Mouse (Mus musculus) stomach, embryonic 16.5 days (tissue): Measurements from ENCODE around the gene Prss46. TPM values are rescaled to one million over a fixed set of nuclear protein-coding genes. Genes with fewer than 3 reads are reported as not detected.

ENCODE experiments used
- ATAC-seq: fragments of 200-750 bp; cut with Nextera tagmentation; 2 replicates; pipeline ENCODE4 v1.8.0; 2017; ENCODE audit warnings: moderate number of reproducible peaks, moderate TSS enrichment; ENCODE audit not compliant: insufficient read depth, low FRiP score
- H3K27ac ChIP-seq: fragments of 300-500 bp; sonication (generic); 2 replicates; pipeline ENCODE4 v1.5.1; 2014; ENCODE audit warnings: low read length
- H3K27me3 ChIP-seq: fragments of 300-500 bp; sonication (generic); 2 replicates; pipeline ENCODE4 v1.6.1; 2014; ENCODE audit warnings: low read length, control low read depth, mixed read lengths; ENCODE audit not compliant: control insufficient read depth, insufficient read depth
- H3K36me3 ChIP-seq: fragments of 300-500 bp; sonication (generic); 2 replicates; pipeline ENCODE4 v1.6.1; 2014; ENCODE audit warnings: low read length; ENCODE audit not compliant: control insufficient read depth, insufficient read depth
- H3K4me1 ChIP-seq: fragments of 300-500 bp; sonication (generic); 2 replicates; pipeline ENCODE4 v1.6.1; 2014; ENCODE audit warnings: low read length, control low read depth, mixed read lengths; ENCODE audit not compliant: control insufficient read depth, insufficient read depth
- H3K4me2 ChIP-seq: fragments of 300-500 bp; sonication (generic); 2 replicates; pipeline ENCODE4 v1.6.1; 2014; ENCODE audit warnings: low read depth, low read length, mixed read lengths
- H3K4me3 ChIP-seq: fragments of 300-500 bp; sonication (generic); replicated peaks from 2 replicates; pipeline ENCODE4 v1.5.1; 2014; ENCODE audit warnings: mild to moderate bottlenecking, low read length
- H3K9ac ChIP-seq: fragments of 300-500 bp; sonication (generic); 2 replicates; pipeline ENCODE4 v1.6.1; 2014; ENCODE audit warnings: low read length
- H3K9me3 ChIP-seq: fragments of 300-500 bp; sonication (generic); replicated peaks from 2 replicates; pipeline ENCODE4 v1.6.1; 2016; ENCODE audit warnings: low read length, control low read depth; ENCODE audit not compliant: control insufficient read depth
- WGBS: fragments of 180-500 bp; shearing (Covaris S2); extraction: QIAGEN DNeasy Blood & Tissue Kit; methylation state at CpG from one replicate; pipeline ENCODE4 v1.1.7; 2014; 5-methylcytosine and 5-hydroxymethylcytosine counted together
- polyA plus RNA-seq: library from polyadenylated mRNA; unstranded; fragments of >200 nt; fragmentation: Nextera tagmentation; extraction: Ambion mirVana; gene quantifications from 2 replicates; pipeline ENCODE4 v1.2.1, GENCODE M21; 2015

The Prss46 gene
- polyA plus RNA-seq, 1 experiment from 2014 or later = not detected

DNA sequence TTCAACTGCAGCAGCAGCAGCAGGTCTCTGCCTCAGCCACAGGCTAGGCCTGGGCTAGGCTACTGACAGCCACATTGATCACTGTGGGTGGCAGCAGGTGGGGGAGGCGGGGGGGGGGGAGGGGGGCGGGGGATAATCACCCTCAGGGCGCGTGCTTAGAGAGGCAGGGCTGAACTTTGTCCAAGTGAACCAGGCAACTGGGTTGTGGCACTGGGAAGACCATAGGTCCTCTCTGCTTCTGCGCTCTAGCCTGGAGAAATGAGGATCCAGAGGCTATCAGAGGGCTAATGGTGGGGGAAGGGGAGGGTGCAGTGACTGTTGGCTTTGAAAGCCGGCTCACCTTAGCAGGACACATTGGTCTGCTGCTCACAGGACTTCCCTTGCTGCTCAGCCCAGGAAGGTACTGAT is 31.0 kb downstream of the Prss46 start:
- Histone ChIP-seq H3K4me2 (no peak overlapping the region), H3K36me3 (no peaks in the 10 kb centered on the region), H3K4me1 (peaks cover 5% of the 10 kb centered on the region), H3K27ac (no peak overlapping the region), H3K27me3 (peaks cover 14% of the 10 kb centered on the region), H3K9ac (no peak overlapping the region), H3K9me3 (no peaks in the 10 kb centered on the region), H3K4me3 (no peak overlapping the region)
- WGBS = 25% methylated on average over 5 of the region's 6 CpGs
- no peak for ATAC-seq

DNA sequence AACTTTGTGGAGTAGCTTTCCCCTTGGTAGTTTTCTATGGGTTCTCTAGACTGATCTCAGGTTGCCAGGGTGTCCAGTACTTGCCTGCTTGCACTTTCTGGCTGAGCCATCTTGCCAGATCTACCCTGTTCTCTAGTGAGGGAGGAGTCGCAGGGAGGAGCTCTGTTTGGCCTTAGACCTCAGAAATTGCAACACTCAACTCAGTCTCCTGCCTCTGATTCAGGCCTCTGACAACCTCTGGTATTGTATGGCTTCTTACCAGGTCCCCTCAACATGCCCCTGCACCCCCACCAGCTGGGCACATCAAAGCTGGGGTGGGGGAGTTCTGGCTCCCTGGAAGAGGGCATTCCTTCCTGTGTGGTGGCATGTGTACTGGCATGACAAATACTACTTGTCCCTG is 33.0 kb downstream of the Prss46 start:
- Histone ChIP-seq H3K9me3 (no peaks in the 10 kb centered on the region), H3K27ac (no peak overlapping the region), H3K27me3 (peaks cover 19% of the 10 kb centered on the region), H3K4me1 (peaks cover 10% of the 10 kb centered on the region), H3K4me2 (no peak overlapping the region), H3K36me3 (no peaks in the 10 kb centered on the region), H3K4me3 (no peak overlapping the region), H3K9ac (no peak overlapping the region)
- WGBS = 88% methylated on average over 1 of the region's 1 CpGs
- no peak for ATAC-seq

DNA sequence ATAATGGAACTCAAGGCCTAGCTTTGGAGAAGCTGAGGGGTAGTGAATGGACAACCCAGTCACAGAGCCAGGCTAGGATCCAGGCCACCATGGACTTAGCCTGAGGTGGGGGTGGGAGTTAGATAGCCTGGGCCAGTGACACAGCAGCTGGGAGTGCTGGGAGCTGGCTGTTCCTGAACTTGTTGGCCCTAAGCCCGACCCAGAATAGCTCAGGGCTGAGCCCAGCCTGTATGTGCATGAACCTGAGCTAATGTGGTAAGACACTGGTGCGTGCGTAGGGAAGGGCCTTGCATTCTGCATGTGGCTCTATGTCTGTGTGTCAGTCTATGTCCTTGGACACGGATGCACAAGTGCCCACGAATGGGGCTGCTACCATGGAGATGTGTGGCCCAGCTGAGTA is 33.6 kb downstream of the Prss46 start:
- no peak overlapping the region for H3K4me2 ChIP-seq
- H3K27me3 ChIP-seq = peaks cover 15% of the 10 kb centered on the region
- WGBS = 87% methylated on average over 5 of the region's 5 CpGs
- H3K9me3 ChIP-seq = no peaks in the 10 kb centered on the region
- H3K9ac ChIP-seq = no peak overlapping the region
- no peaks in the 10 kb centered on the region for H3K36me3 ChIP-seq
- H3K27ac ChIP-seq = no peak overlapping the region
- no peak for ATAC-seq
- no peak overlapping the region for H3K4me3 ChIP-seq
- H3K4me1 ChIP-seq = peaks cover 10% of the 10 kb centered on the region

DNA sequence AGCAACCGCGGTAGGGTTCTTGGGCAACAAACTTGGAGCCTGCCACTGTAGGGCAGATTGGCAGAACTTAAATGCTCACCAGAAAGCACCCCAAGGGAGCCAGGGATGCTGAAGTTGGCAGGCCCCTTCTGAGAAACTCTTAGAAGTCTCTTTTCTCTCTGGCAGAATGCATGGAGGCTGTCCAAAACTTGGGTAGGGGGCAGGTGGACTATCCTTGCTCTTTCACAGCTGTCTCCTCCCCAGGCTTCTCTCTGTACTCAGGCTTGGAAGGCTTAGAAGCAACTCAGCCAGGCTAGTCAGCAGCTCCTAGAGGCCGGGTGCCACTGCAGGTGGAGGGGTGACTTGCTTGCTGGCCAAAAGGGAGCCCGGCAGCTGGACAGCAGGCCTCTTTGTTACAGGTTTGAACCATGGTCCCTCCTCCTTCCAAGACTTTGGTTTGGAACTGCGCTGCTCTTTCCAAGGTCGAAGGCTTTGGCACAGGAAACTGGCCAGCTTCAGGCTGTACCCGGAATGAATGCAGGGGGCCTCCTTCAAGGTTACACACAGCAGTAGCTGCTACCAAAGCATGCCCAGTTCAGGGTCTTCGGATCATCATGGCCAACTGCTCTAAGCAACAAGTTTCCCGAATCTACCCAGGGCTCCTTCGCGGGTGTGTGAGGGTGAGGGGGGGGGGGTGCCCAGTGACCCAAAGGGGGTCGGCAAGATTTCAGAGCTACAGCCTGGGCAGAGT is 35.0 kb downstream of the Prss46 start, which contains the start of gene Als2cl:
Gene Als2cl (plus strand): TSS at position 680 of the 730 bp plus-strand sequence.
- Histone ChIP-seq H3K9me3 (no peaks in the 10 kb centered on the region), H3K27me3 (peaks cover 6% of the 10 kb centered on the region), H3K27ac (peak within 1 kb of the TSS; percentile 86), H3K9ac (peak within 1 kb of the TSS; percentile 76), H3K4me3 (peak within 1 kb of the TSS; percentile 69), H3K4me1 (peaks cover 10% of the 10 kb centered on the region), H3K36me3 (no peaks in the 10 kb centered on the region), H3K4me2 (peak within 1 kb of the TSS; percentile 94)
- 20% methylated on average over 12 of the region's 12 CpGs for WGBS
- peak; percentile 22; the same call in 1 of the 2 replicates for ATAC-seq

DNA sequence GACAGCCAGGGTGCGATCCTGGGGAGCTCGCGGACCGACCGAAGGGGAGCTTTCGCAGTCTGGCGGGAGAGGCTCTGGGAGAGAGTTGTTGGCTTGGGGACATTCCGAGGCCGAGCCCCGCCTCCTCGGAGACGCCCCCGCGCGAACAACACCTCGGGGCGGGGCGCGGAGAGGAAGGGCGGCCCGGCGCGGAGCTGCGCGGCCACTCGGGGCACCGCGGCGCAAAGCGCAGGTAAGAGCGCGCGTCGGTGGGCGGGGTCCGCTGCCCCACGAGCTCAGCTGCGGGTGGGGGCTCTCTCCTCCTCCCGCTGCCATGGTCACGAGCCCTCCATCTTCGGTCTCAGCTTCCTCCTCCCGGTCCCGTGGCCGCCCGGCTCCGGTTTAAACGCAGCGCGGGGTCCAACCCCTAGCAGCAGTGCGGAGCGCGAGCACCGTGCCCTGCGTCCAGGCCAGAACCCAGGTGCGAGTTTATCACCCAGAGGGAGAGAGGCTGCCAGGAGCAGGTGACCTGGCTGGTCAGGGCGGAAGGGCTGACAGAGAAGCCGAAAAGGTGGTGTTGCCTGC is 35.8 kb downstream of the Prss46 start, which contains the start of gene Tmie:
Gene Tmie (minus strand): TSS at position 116 of the 564 bp plus-strand sequence.
- peak within 1 kb of the TSS; percentile 94 for H3K4me2 ChIP-seq
- H3K9ac ChIP-seq = peak within 1 kb of the TSS; percentile 76
- H3K9me3 ChIP-seq = no peaks in the 10 kb centered on the region
- peak; percentile 85 for ATAC-seq
- H3K4me3 ChIP-seq = peak within 1 kb of the TSS; percentile 69
- H3K36me3 ChIP-seq = no peaks in the 10 kb centered on the region
- H3K4me1 ChIP-seq = peaks cover 6% of the 10 kb centered on the region
- H3K27ac ChIP-seq = peak within 1 kb of the TSS; percentile 86
- 0 out of 2 replicates have a peak, but pooled peaks cover 5% of the 10 kb centered on the region for H3K27me3 ChIP-seq
- under 1% methylated on average over 57 of the region's 57 CpGs for WGBS

DNA sequence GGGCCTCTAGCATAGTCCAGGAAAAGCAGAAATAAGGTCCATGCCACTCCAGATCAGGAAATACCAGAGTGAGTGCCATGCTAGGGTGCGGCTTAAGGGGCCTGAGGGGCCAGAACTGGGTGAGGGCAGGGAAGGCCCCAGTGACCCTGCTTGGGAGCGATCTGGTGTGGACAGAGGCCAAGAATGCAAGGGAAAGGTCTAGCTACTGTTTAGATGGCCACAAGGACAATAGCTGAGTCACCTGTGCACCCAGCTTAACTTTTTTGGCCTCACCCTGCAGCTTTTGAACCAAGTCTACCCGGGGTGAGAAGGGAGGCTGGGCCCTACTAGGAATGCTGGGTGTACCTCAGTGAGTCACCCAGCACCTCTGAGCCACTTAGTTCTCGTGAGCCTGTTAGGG is 36.5 kb downstream of the Prss46 start:
- ATAC-seq = peak; percentile 69
- H3K4me3 ChIP-seq = peak overlapping the region; percentile 69
- H3K9ac ChIP-seq = peak overlapping the region; percentile 76
- no peaks in the 10 kb centered on the region for H3K36me3 ChIP-seq
- H3K27ac ChIP-seq = peak overlapping the region; percentile 86
- H3K9me3 ChIP-seq = no peaks in the 10 kb centered on the region
- H3K4me2 ChIP-seq = peak overlapping the region; percentile 94
- 54% methylated on average over 4 of the region's 4 CpGs for WGBS
- H3K27me3 ChIP-seq = 0 out of 2 replicates have a peak, but pooled peaks cover 5% of the 10 kb centered on the region
- peaks cover 6% of the 10 kb centered on the region for H3K4me1 ChIP-seq

DNA sequence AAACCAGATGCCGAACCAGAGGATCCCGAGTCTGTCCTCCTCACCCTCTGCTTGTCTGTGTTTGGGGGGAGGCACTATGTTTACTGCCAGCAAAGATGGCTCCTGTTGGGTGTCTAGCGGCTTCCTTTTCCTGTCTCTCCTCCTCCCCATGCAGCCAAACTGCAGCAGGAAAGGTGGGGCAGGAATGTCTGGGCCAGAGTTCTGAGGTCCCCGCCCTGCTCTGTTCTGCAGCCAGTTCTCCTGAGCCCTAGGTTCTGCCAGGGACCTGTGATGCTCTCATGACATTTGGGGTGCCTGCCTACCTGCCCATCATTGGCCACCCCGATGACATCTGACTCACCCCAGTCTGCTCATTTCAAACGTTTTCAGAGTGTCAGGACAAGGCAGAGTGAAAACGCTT is 37.6 kb downstream of the Prss46 start:
- WGBS = 71% methylated on average over 7 of the region's 7 CpGs
- H3K36me3 ChIP-seq = no peaks in the 10 kb centered on the region
- no peaks in the 10 kb centered on the region for H3K9me3 ChIP-seq
- no peak overlapping the region for H3K4me3 ChIP-seq
- 0 out of 2 replicates have a peak, but pooled peaks cover 5% of the 10 kb centered on the region for H3K27me3 ChIP-seq
- peaks cover 6% of the 10 kb centered on the region for H3K4me1 ChIP-seq
- H3K4me2 ChIP-seq = no peak overlapping the region
- H3K9ac ChIP-seq = no peak overlapping the region
- H3K27ac ChIP-seq = no peak overlapping the region
- no peak for ATAC-seq

DNA sequence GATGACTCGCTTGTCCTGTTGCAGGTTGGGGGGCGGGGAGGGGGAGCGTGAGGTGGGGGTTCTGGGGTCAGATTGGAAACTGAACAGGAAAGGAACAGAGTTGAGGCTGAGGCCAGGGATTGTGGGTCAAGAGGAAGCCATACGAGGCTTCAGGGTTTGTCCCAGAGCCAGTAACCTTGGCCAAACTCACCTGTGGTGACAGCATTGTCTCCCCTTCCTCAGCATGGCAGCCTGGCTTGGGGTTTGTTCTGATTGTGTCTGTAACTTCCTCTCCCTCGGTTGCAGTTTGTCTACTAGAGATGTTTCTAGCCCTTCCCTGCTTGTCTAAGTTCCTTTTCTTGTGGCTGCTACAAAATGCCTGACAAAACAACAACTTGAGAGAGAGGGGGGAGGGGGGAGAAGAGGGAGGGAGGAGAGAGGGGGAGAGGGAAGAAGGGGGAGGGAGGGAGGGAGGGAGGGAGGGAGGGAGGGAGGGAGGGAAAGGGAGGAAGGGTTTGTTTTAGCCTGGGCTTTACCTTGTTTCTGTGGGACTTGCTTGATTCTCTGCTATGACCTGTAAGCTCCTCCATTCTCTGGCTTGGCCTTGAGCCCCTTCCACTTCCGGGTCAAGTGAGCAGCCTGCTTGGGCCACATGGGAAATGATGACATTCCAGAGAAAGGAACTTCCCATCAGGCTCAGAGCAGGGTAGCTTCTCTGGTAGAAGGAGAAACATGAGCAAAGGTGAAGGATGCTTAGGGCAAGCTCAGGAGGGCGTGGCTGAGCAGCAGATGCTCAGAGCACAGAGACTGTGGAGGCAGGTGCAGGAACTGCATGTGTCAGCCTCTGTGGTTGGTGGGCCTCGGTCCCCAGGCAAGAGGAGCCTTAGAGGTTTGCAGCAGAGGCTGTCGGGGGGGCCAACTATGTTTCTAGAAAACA is 43.3 kb downstream of the Prss46 start:
- Histone ChIP-seq H3K9ac (no peak overlapping the region), H3K9me3 (no peaks in the 10 kb centered on the region), H3K4me3 (no peak overlapping the region), H3K27me3 (no peaks in the 10 kb centered on the region), H3K36me3 (no peaks in the 10 kb centered on the region), H3K4me1 (no peaks in the 10 kb centered on the region; the same call in 1 of the 2 replicates), H3K27ac (no peak overlapping the region), H3K4me2 (no peak overlapping the region)
- WGBS = 63% methylated on average over 9 of the region's 9 CpGs
- no peak for ATAC-seq
